8 mouse cellular contexts compared by ENCODE assay signal in genomic region chr6:149374986-149375457, GRCm38 (mm10). TPM values are rescaled to one million over a fixed set of nuclear protein-coding genes. Genes with fewer than 3 reads are reported as not detected.
DNase-seq lines count a peak whose midpoint lies in the region; ATAC-seq lines count a peak whose summit lies in the region.

No protein-coding gene starts in this region.

- H3K4me3 ChIP-seq in kidney, embryonic 15.5 days (replicated peaks), result no peak overlapping the region
- no peak overlapping the region for H3K4me3 ChIP-seq in liver, embryonic 11.5 days (ENCODE audit: low read depth, low read length)

- H3K36me3 ChIP-seq in kidney, embryonic 15.5 days, result no peaks in the 10 kb centered on the region
- H3K36me3 ChIP-seq in liver, embryonic 11.5 days (ENCODE audit: control insufficient read depth, insufficient read depth, low read length), result no peaks in the 10 kb centered on the region

- no peak overlapping the region for H3K4me2 ChIP-seq in kidney, embryonic 15.5 days
- no peak overlapping the region for H3K4me2 ChIP-seq in liver, embryonic 11.5 days

- no peaks in the 10 kb centered on the region for H3K9me3 ChIP-seq in kidney, embryonic 15.5 days (replicated peaks)
- no peaks in the 10 kb centered on the region for H3K9me3 ChIP-seq in liver, embryonic 11.5 days (ENCODE audit: control insufficient read depth, low read length)

- H3K9ac ChIP-seq in kidney, embryonic 15.5 days, result no peak overlapping the region
- no peak overlapping the region for H3K9ac ChIP-seq in liver, embryonic 11.5 days (ENCODE audit: low read depth, low read length)

- peak; percentile 100 for ATAC-seq in granulocyte monocyte progenitor cell, adult 5-6 weeks (replicated peaks; ENCODE audit: poor library complexity, severe bottlenecking)
- ATAC-seq in kidney, embryonic 15.5 days (replicated peaks; ENCODE audit: low FRiP score), result peak; percentile 79
- ATAC-seq in liver, embryonic 11.5 days (replicated peaks; ENCODE audit: low FRiP score), result peak; percentile 81

- peak; percentile 86 for DNase-seq in CD4-positive helper T cell, adult 2 months (ENCODE audit: low read depth, low spot score)
- DNase-seq in T-cell, adult 2 months (ENCODE audit: low spot score), result peak; percentile 84
- peak; percentile 53 to 57 for DNase-seq in cerebellum, postnatal 36 days
- DNase-seq in liver, embryonic 11.5 days (ENCODE audit: low spot score), result no peak
- peak; percentile 90 for DNase-seq in naive thymus-derived CD4-positive, alpha-beta T cell, adult 2 months (ENCODE audit: low read depth)
- peak; percentile 48 for DNase-seq in testis, postnatal 14 days (ENCODE audit: low spot score)

- H3K27ac ChIP-seq in kidney, embryonic 15.5 days, result no peak overlapping the region
- no peak overlapping the region for H3K27ac ChIP-seq in liver, embryonic 11.5 days (ENCODE audit: low read depth, low read length)

- H3K4me1 ChIP-seq in kidney, embryonic 15.5 days, result no peaks in the 10 kb centered on the region
- H3K4me1 ChIP-seq in liver, embryonic 11.5 days (replicated peaks; ENCODE audit: control insufficient read depth, insufficient read depth, low read length), result no peaks in the 10 kb centered on the region

- no peaks in the 10 kb centered on the region for H3K27me3 ChIP-seq in kidney, embryonic 15.5 days
- no peaks in the 10 kb centered on the region for H3K27me3 ChIP-seq in liver, embryonic 11.5 days (replicated peaks; ENCODE audit: control insufficient read depth, insufficient read depth, low read length)

- WGBS in kidney, embryonic 15.5 days, result 57% methylated on average over 2 of the region's 2 CpGs
- 36% methylated on average over 2 of the region's 2 CpGs for WGBS in liver, embryonic 11.5 days

RNA-seq across cellular contexts. Expression of gene Bicd1, which starts 33.7 kb away (rescaled TPM):
- total RNA-seq in granulocyte monocyte progenitor cell, adult 5-6 weeks (2014; fragmentation: Nextera tagmentation), result 2.4 and 5.4 TPM in 2 replicates
- total RNA-seq in granulocyte monocyte progenitor cell, adult 5-6 weeks (2017), result 6.2 and 8.7 TPM in 2 replicates
- polyA plus RNA-seq in kidney, embryonic 15.5 days (2015; fragmentation: Nextera tagmentation; extraction: Ambion mirVana), result 11.4 and 11.5 TPM in 2 replicates
- polyA plus RNA-seq in liver, embryonic 11.5 days (2014; fragmentation: Nextera tagmentation; extraction: Ambion mirVana), result 4.9 and 5.0 TPM in 2 replicates
